Mouse (Mus musculus) embryo, embryonic 9.5 days (tissue): ENCODE results near the gene Avpr2.
A peak's percentile ranks its signal among the peaks of the same experiment; 100 is the strongest.

Experiments
- DNase-seq: peaks from one replicate; pipeline ENCODE4 v3.0.0-alpha.2; 2017; ENCODE audit errors: extremely low spot score

Avpr2 gene

DNA sequence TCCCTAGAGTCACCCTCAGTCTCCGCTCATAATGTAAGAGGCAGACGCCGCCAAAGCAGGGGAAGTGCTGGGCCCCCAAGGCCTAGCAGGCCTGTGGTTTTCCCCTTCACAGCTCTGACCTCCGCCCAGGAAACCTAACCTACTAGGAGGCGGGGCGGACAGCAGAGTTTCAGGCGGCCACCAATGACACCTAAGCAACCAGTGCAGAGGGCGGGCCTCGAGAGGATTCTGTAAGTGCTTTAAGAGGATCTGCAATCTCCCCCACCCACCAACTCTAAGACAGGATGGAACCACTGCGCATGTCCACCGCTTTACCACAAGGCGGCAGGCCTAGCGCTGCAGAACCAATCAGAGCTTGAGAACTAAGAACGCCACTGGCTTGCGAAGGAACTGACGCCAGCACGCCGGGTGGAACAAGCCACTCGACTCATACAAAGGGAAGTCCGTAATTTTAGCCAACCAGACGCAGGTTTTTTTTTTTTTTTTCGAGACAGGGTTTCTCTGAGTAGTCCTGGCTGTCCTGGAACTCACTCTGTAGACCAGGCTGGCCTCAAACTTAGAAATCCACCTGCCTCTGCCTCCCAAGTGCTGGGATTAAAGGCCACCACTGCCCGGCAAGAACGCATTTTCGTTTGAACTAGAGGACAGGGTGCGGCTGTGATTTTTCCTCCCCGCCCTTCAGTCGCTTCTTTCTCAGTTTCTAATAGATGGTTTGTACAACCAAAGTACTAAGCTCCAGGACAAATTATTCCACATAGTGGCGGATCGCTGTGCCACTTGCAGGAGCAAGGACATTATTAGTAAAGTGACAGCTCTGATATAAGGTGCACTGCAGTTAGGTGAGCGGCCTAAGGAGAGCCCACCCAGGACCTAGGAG, 23.2 kb downstream of the Avpr2 start:
- peak; percentile 82 for DNase-seq

DNA sequence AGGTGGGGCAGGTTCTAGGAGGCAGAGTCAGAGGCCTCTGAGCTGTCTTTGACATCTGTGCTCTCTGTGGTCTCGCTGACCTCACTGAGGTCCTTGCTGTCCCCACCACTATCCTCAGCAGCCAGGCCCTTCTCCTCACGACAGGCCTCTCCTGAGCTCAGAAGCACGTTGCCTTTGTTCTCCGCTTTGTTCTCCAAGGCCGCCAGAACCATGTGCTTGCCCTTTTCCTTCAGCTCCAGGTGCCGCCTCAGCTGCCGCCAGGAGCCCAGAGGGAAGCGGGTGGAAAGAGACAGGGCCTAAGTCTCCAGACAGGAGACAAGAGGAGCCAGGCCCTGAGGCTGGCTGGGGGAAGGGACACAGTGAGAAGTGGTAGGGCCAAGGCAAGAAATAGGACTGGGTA, 25.0 kb downstream of the Avpr2 start:
- no peak for DNase-seq

DNA sequence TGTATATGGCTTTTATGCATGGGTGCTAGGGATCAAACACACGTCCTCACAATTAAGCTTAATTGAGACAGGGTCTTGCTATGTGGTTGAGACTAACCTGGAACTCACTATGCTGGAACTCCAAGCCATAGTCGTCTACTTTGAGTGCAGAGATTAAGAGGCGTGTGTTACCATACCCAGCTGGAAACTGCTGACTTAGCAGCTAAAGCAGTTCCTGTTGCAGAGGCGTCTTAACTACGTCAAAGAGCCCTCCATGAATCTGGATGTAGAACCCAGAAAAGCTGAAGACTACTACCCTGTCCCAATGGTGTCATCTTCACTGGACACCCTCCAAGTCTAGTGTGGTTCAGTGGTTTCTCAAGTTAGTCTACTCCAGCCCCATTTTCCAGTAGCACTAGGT, 26.7 kb downstream of the Avpr2 start:
- DNase-seq = no peak

DNA sequence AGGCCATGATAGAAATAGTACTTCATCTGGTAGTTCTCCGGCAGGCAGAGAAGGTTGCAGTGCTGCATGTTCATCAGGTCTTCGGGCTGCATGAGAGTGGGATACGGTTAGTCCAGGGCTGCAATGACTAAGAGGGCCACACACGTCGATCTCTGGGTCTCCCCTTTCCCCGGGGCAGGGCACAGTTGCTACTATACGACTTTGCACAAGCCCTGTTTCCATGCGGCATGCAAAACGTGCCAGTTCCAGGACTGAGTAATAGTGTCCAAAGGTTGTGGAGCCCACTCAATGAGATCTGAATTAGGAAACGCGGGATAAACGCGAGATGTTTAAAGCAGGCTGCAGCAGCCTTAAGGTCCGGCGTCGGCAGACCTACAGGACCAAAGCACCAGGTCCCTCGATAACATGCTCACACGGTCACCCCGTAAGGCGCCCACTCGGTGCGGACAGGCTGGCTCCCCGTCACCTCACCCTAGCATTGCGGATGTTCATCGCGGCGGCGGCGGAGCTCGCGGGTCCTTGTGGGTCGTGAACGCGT, 29.5 kb downstream of the Avpr2 start:
- no peak for DNase-seq

DNA sequence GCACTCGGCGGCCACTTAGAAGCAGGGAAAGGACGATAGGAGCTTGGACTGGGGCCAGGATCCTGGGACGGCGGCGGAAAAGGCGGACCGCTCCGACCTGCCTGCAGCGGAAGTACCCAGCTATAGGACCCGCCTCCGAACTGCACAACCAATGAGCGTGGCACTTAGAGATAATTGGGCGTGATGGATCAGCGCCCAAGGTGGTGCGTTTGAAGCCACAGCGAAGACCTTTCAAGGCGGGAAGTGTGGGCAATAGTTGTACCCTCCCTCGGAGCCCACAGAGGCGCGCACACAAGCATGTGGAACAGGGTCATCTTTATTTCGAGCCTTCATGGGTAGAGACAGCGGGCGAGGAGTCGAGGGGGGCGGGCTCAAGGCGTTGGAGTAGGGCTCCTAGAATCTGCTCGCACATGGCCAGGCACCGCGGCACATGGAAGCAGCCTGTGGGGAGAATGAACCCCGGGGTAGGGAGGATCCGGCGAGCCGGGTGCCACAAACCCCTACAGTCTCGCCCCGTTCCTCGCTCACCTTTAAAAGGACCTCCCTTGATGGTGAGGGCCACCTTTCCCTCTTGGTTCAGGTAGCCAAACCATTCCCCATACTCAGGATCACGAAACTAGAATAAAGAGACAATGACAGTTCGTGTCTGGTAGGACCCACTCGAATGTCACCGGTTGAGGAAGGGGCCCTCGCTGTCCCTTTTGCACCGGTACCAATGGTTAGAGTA, 30.1 kb downstream of the Avpr2 start, which contains the start of the genes Arhgap4 and Naa10:
Gene Arhgap4 (minus strand): TSS at position 48 of the 727 bp plus-strand sequence.
Gene Naa10 (minus strand): TSS at position 122 of the 727 bp plus-strand sequence.
- peak; percentile 82 for DNase-seq

DNA sequence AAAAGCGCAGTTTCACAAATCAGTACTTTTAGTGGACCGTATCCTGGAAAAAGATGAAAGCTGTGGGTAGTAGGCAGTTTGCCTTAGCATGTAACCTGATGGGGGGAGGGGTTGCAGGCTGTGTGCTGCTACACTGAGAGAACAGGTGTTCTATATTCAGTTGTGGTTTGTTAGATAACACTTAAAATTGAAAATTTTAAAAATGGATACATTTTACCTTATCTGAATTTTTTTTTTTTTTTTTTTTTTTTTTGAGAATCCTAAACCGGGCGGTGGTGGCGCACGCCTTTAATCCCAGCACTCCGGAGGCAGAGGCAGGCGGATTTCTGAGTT, 30.6 kb downstream of the Avpr2 start:
- DNase-seq = no peak

DNA sequence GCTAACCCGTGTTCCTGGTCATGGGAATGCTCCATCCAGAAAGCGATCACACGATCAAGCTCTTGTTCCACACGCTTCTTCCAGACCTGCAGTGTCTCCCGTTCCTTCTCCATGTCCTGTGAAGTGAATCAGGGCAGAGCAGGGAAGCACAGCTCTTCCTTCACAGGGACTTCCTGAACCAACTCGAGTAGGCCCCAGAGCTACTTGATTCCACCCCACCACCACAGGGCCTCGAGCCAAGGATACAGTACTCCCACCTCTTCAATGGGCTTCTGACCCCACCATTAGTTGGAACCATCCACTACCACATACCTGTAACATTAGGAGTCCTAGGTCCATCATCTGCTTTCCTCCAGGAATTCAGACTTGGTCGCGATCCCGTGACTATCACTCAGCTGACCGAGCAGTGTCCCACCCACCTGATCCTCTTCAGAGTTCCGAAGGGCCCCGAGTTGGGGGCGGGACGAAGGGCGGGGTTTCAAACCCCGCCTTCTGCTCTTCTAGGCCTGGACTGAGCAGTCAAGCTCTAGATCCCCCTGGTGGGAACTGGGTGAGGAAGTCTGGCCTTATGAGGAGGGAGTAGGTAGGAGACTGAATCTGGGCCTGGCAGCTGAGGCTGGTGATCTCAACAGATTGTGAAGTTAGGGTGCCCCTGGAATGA, 38.6 kb downstream of the Avpr2 start, which contains the start of gene Renbp:
Gene Renbp (minus strand): TSS at position 449 of the 661 bp plus-strand sequence.
- DNase-seq = peak; percentile 60

DNA sequence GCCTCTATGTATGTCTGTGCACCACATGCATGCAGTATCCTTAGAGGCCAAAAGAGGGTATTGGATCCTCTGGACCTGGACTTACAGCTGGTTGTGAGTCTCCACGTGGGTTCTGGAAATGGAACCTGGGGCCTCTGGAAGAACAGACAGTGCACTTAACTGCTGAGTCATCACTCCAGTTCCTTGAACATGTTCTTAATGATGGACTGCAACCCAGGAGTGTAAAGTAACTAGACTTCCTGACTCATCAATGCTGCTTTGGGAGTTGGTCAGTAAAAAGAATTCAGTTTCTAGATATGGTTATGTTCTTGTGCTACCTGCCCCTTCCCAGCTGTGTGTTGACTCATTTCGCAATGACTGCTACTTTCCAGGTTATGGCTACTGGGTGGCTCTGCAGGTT, 40.0 kb downstream of the Avpr2 start:
- DNase-seq = no peak

DNA sequence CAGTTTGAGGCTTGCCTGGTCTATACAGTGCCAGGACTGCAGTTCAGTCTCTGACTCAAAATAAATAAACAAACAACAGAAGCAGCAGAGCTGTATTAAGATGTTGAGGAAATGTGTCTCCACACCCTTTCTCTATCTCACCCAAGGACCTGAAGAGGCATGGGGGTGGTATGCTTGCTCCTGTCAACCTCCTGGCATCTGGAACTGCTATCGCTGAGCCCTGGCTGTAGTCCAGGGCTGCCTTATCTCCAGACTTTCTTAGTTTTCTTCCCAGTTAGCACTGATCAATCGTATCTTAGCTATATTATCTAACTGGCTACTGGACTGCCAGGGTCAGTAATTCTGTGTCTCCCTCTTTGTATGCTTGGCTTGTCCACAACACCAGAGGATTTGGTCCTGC, 50.0 kb downstream of the Avpr2 start:
- no peak for DNase-seq

DNA sequence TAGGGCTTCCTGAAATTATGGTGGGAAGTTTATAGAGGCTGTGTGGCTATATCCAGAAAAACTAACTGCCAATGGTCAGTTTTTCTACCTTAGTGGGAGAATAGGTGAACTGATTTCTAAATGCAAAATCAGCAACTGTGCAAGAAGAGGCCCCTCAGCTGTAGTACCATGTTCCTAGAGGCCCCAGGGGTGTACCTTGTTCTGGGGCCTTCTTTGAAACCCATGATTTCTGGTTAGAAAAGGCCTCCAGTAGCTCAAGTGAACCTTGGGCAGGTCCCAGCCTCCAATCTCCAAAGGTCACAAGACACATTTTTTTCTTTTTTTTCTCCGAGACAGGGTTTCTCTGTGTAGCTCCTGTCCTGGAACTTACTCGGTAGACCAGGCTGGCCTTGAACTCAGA, 50.4 kb downstream of the Avpr2 start:
- no peak for DNase-seq
